ENCODE assay signal across 11 mouse cellular contexts in the genomic region with DNA sequence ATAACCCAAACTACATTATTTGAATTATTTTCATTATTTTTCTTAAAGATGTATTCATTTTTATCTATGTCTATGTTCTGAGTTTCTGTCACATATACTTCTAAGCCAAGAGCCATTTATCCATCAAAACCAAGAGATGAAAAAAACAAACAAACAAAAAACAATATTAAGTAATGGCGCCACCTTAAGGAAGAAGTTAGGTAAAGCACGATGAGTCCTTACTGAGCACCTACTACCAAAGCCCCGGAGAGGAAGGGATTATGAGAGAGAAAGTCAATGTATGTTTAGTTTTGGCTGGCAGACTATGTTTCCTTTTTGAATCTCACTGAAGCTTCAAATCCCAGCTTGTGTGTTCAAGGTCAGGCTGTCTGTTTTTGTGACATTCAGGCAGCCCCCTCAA.
DNase-seq lines count a peak whose midpoint lies in the region; ATAC-seq and TF ChIP-seq lines count a peak whose summit lies in the region.
"Had no signal": no experiment of that assay in that cellular context is flagged by ENCODE, and none has a peak within 500 bp of the region (broad histone marks: within the 10 kb centered on the region; RNA-seq: fewer than 3 reads in every experiment).

No protein-coding gene starts in this region.

- no peak overlapping the region for H3K4me2 ChIP-seq in kidney, embryonic 16.5 days (replicated peaks; ENCODE audit: low read depth, low read length)
- H3K4me2 ChIP-seq: embryonic facial prominence, embryonic 13.5 days had no signal

- 45% methylated on average over 3 of the region's 3 CpGs for WGBS in kidney, embryonic 16.5 days

- no peaks in the 10 kb centered on the region for H3K9me3 ChIP-seq in kidney, embryonic 16.5 days (ENCODE audit: low read length)
- H3K9me3 ChIP-seq: embryonic facial prominence, embryonic 13.5 days had no signal

- ATAC-seq in kidney, embryonic 16.5 days (ENCODE audit: low FRiP score, low TSS enrichment) = 0 out of 2 replicates have a peak, but pooled peaks have one; percentile 2
- ATAC-seq in granulocyte monocyte progenitor cell, adult 5-6 weeks (replicated peaks; ENCODE audit: poor library complexity, severe bottlenecking) = peak; percentile 62
- ATAC-seq: activated CD4-positive, CD25-positive, alpha-beta regulatory T cell, adult 4 months had no signal

- no peak for DNase-seq in gastrocnemius, adult 2 months
- DNase-seq in gastrocnemius, postnatal 10 days = no peak
- DNase-seq in kidney, adult 18-20 months = no peak
- peak; percentile 14 for DNase-seq in NIH3T3 (ENCODE audit: low read depth)
- DNase-seq in urinary bladder, adult 18-20 months (ENCODE audit: low spot score in 2 of 2) = no peak
- no peak for DNase-seq in thymus, postnatal 4 days
- DNase-seq: lung, postnatal 10 days had no signal

- intact Hi-C loops in gastrocnemius, adult 2 months (cut with DNase I) = loop anchor here (5.0 kb wide), 2 partner anchors 63 to 388 kb away; a partner anchor contains a TSS

- no peaks in the 10 kb centered on the region for H3K36me3 ChIP-seq in kidney, embryonic 16.5 days (ENCODE audit: insufficient read depth, low read length)

- H3K27me3 ChIP-seq in kidney, embryonic 16.5 days (ENCODE audit: insufficient read depth, low read length) = no peaks in the 10 kb centered on the region
- H3K27me3 ChIP-seq: embryonic facial prominence, embryonic 13.5 days had no signal

- peak; percentile 64 for TF ChIP-seq CTCF in gastrocnemius, adult 2 months (IDR thresholded peaks at IDR 0.05)

- peak overlapping the region; percentile 53 for H3K27ac ChIP-seq in gastrocnemius, adult 2 months
- H3K27ac ChIP-seq in kidney, embryonic 16.5 days (ENCODE audit: low read length) = peak overlapping the region; percentile 39; the same call in 1 of the 2 replicates
- H3K27ac ChIP-seq: embryonic facial prominence, embryonic 13.5 days had no signal

- H3K4me3 ChIP-seq in gastrocnemius, adult 2 months = no peak overlapping the region
- no peak overlapping the region for H3K4me3 ChIP-seq in kidney, embryonic 16.5 days (ENCODE audit: low read length)
- H3K4me3 ChIP-seq: embryonic facial prominence, embryonic 13.5 days had no signal

- H3K9ac ChIP-seq in kidney, embryonic 16.5 days (replicated peaks; ENCODE audit: low read length) = no peak overlapping the region
- H3K9ac ChIP-seq: embryonic facial prominence, embryonic 13.5 days had no signal

- H3K4me1 ChIP-seq in kidney, embryonic 16.5 days (ENCODE audit: insufficient read depth, low read length) = peaks cover 28% of the 10 kb centered on the region
